Mouse (Mus musculus) stomach, postnatal 0 days (tissue): Measurements from ENCODE around the gene Nosip. TPM values are rescaled to one million over a fixed set of nuclear protein-coding genes. Genes with fewer than 3 reads are reported as not detected.

Experiments used
- ATAC-seq: fragments of 200-750 bp; cut with Nextera tagmentation; 2 replicates; pipeline ENCODE4 v1.8.0; 2017; ENCODE audit not compliant: low FRiP score, low TSS enrichment
- DNase-seq: peaks from one replicate; pipeline ENCODE4 v3.0.0-alpha.2; 2016; ENCODE audit warnings: low spot score
- H3K27ac ChIP-seq: fragments of 300-500 bp; sonication (generic); replicated peaks from 2 replicates; pipeline ENCODE4 v1.5.1; 2014; ENCODE audit warnings: mild to moderate bottlenecking, control low read depth
- H3K27me3 ChIP-seq: fragments of 300-500 bp; sonication (generic); 2 replicates; pipeline ENCODE4 v1.6.1; 2014; ENCODE audit warnings: low read length; ENCODE audit not compliant: control insufficient read depth, insufficient read depth
- H3K36me3 ChIP-seq: fragments of 300-500 bp; sonication (generic); 2 replicates; pipeline ENCODE4 v1.6.1; 2014; ENCODE audit warnings: low read length, mixed read lengths; ENCODE audit not compliant: control insufficient read depth, insufficient read depth
- H3K4me1 ChIP-seq: fragments of 300-500 bp; sonication (generic); replicated peaks from 2 replicates; pipeline ENCODE4 v1.6.1; 2014; ENCODE audit warnings: antibody characterized with exemption; ENCODE audit not compliant: control insufficient read depth, insufficient read depth
- H3K4me2 ChIP-seq: fragments of 300-500 bp; sonication (generic); replicated peaks from 2 replicates; pipeline ENCODE4 v1.6.1; 2014; ENCODE audit warnings: low read depth, mild to moderate bottlenecking, control low read depth, moderate library complexity
- H3K4me3 ChIP-seq: fragments of 300-500 bp; sonication (generic); 2 replicates; pipeline ENCODE4 v1.5.1; 2014; ENCODE audit warnings: low read depth, low read length, control low read depth
- H3K9ac ChIP-seq: fragments of 300-500 bp; sonication (generic); 2 replicates; pipeline ENCODE4 v1.6.1; 2014; ENCODE audit warnings: mild to moderate bottlenecking, low read length, control low read depth, mixed read lengths
- H3K9me3 ChIP-seq: fragments of 300-500 bp; sonication (generic); 2 replicates; pipeline ENCODE4 v1.6.1; 2016; ENCODE audit warnings: low read length; ENCODE audit not compliant: control insufficient read depth
- CTCF ChIP-seq: IDR thresholded peaks from 2 replicates; pipeline ENCODE4 v1.5.1; 2016; ENCODE audit warnings: antibody characterized with exemption, low read depth, mild to moderate bottlenecking, moderate library complexity
- EP300 ChIP-seq: optimal IDR thresholded peaks from 2 replicates; pipeline ENCODE3; 2016; ENCODE audit warnings: antibody characterized with exemption
- WGBS: fragments of 180-500 bp; shearing (Covaris S2); extraction: QIAGEN DNeasy Blood & Tissue Kit; methylation state at CpG from one replicate; pipeline ENCODE4 v1.1.7; 2014; 5-methylcytosine and 5-hydroxymethylcytosine counted together
- polyA plus RNA-seq: library from polyadenylated mRNA; unstranded; fragments of >200 nt; fragmentation: Nextera tagmentation; extraction: Ambion mirVana; gene quantifications from 2 replicates; pipeline ENCODE4 v1.2.1, GENCODE M21; 2015

Gene Nosip
- polyA plus RNA-seq, 1 experiment from 2014 or later: 44.1 TPM

GRCm38 (mm10) chr7:45029995-45030394 is 32.2 kb upstream of the Nosip start:
- Histone ChIP-seq H3K9ac (no peak overlapping the region), H3K4me3 (no peak overlapping the region), H3K36me3 (peaks cover 54% of the 10 kb centered on the region), H3K9me3 (no peaks in the 10 kb centered on the region), H3K4me2 (no peak overlapping the region), H3K27me3 (no peaks in the 10 kb centered on the region), H3K4me1 (no peaks in the 10 kb centered on the region), H3K27ac (no peak overlapping the region)
- TF ChIP-seq EP300: no peak
- no peak for TF ChIP-seq CTCF
- 86% methylated on average over 6 of the region's 6 CpGs for WGBS
- ATAC-seq: no peak
- peak; percentile 12 for DNase-seq

- DNase-seq: no peak
- no peaks in the 10 kb centered on the region for H3K4me1 ChIP-seq
- ATAC-seq: no peak
- TF ChIP-seq EP300 (no peak), CTCF (no peak)
- H3K36me3 ChIP-seq: peaks cover 61% of the 10 kb centered on the region
- 95% methylated on average over 8 of the region's 8 CpGs for WGBS
- no peak overlapping the region for H3K27ac ChIP-seq
- no peaks in the 10 kb centered on the region for H3K27me3 ChIP-seq
- no peak overlapping the region for H3K9ac ChIP-seq
- no peaks in the 10 kb centered on the region for H3K9me3 ChIP-seq
- no peak overlapping the region for H3K4me2 ChIP-seq
- H3K4me3 ChIP-seq: no peak overlapping the region
Observed at GRCm38 (mm10) chr7:45030857-45031256, 31.4 kb upstream of the Nosip start.

- Histone ChIP-seq H3K9ac (no peak overlapping the region), H3K4me1 (no peaks in the 10 kb centered on the region), H3K4me2 (no peak overlapping the region), H3K4me3 (no peak overlapping the region), H3K9me3 (no peaks in the 10 kb centered on the region), H3K36me3 (peaks cover 59% of the 10 kb centered on the region), H3K27ac (no peak overlapping the region), H3K27me3 (no peaks in the 10 kb centered on the region)
- 90% methylated on average over 19 of the region's 19 CpGs for WGBS
- ATAC-seq: no peak
- DNase-seq: no peak
- TF ChIP-seq EP300: no peak
- no peak for TF ChIP-seq CTCF
Observed at GRCm38 (mm10) chr7:45033722-45034359, 28.4 kb upstream of the Nosip start.

GRCm38 (mm10) chr7:45035631-45036030 is 26.6 kb upstream of the Nosip start:
- no peak overlapping the region for H3K9ac ChIP-seq
- H3K27me3 ChIP-seq: no peaks in the 10 kb centered on the region
- TF ChIP-seq EP300: no peak
- no peak overlapping the region for H3K4me3 ChIP-seq
- WGBS: 76% methylated on average over 3 of the region's 3 CpGs
- no peaks in the 10 kb centered on the region for H3K9me3 ChIP-seq
- H3K27ac ChIP-seq: no peak overlapping the region
- H3K36me3 ChIP-seq: peaks cover 52% of the 10 kb centered on the region
- no peaks in the 10 kb centered on the region for H3K4me1 ChIP-seq
- no peak for ATAC-seq
- no peak overlapping the region for H3K4me2 ChIP-seq
- no peak for DNase-seq

GRCm38 (mm10) chr7:45036702-45037101 is 25.5 kb upstream of the Nosip start:
- ATAC-seq: no peak
- no peak for TF ChIP-seq CTCF
- TF ChIP-seq EP300: no peak
- H3K4me1 ChIP-seq: no peaks in the 10 kb centered on the region
- WGBS: 75% methylated on average over 11 of the region's 11 CpGs
- no peaks in the 10 kb centered on the region for H3K27me3 ChIP-seq
- H3K9me3 ChIP-seq: no peaks in the 10 kb centered on the region
- no peak overlapping the region for H3K4me2 ChIP-seq
- peaks cover 51% of the 10 kb centered on the region for H3K36me3 ChIP-seq
- no peak overlapping the region; the same call in 1 of the 2 replicates for H3K27ac ChIP-seq
- no peak overlapping the region for H3K9ac ChIP-seq
- peak; percentile 12 for DNase-seq
- no peak overlapping the region for H3K4me3 ChIP-seq

GRCm38 (mm10) chr7:45037720-45038361 is 24.4 kb upstream of the Nosip start:
- TF ChIP-seq EP300 (no peak), CTCF (peak; percentile 84)

More at GRCm38 (mm10) chr7:45037720-45038361, 24.4 kb upstream of the Nosip start:
- Histone ChIP-seq H3K4me2 (no peak overlapping the region), H3K27ac (peak overlapping the region; percentile 46), H3K4me1 (no peaks in the 10 kb centered on the region), H3K4me3 (no peak overlapping the region), H3K9ac (no peak overlapping the region), H3K27me3 (no peaks in the 10 kb centered on the region), H3K36me3 (peaks cover 55% of the 10 kb centered on the region), H3K9me3 (no peaks in the 10 kb centered on the region)
- ATAC-seq (peak; percentile 73), DNase-seq (peak; percentile 75)
- WGBS: 67% methylated on average over 7 of the region's 7 CpGs
